Mouse (Mus musculus): ENCODE data around the gene Sgcd.

- TF ChIP-seq CTCF (IDR thresholded peaks at IDR 0.05; ENCODE audit: low read depth) (no peak), EP300 (IDR thresholded peaks at IDR 0.05; ENCODE audit: low read depth) (no peak)
Measured at GRCm38 (mm10) chr11:47442266-47442665, 546.5 kb downstream of the Sgcd start.
